Mouse (Mus musculus) lung, adult 18-20 months (tissue): ENCODE results near the gene Rnps1.
A peak's percentile ranks its signal among the peaks of the same experiment; 100 is the strongest.
"Not testable (repeated sequence)": the region's sequence is repeated elsewhere in the genome, so short reads cannot be mapped to it uniquely, and the experiment has no call there.

Experiments
- DNase-seq, 2 experiments: peaks; one replicate each; pipeline ENCODE4 v3.0.0; 2022; ENCODE audit warnings: mixed read lengths in 2 of 2

Gene Rnps1

DNA sequence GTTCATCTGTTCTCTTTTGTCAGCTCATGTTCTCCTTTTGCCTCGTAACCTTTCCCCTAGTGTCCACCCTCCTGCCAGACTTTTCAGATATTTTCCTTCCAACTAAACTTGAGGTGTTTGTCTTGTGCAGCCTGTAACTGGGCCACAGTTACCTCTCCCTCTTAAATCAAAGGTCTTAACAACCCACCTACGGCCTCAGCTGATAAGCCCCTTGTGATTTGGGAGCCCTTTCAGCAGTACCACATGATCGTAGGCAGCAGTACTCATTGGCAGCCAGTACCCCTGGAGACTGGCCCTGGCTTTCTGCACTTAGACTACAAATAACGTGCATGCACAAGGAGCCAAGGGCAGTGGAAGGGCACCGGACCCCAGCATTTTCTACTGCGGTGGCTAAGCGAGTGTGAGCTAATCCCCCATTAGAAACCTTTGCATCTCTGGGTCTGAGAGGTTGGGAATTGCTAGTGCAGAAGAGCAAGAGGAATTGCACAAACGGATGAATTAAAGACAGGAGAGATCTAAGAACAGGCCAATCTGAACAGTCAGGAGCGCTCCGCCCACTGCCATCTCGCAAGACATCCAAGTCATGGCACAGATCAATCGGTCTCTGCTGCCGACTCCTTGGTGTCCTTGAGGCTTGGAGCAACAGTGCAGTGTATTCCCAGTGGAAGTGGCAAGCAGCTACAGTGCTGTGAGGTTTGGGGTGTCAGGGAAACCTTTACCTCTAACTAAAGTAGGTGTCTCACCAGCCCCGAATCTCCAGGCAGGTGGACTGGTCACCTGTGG, 15.0 kb downstream of the Rnps1 start:
- no peak for DNase-seq

GRCm38 (mm10) chr17:24437016-24437415, 22.7 kb downstream of the Rnps1 start:
- DNase-seq: no peak

- DNase-seq: no peak
These were observed 26.0 kb downstream of the Rnps1 start for GRCm38 (mm10) chr17:24440377-24440776.

DNA sequence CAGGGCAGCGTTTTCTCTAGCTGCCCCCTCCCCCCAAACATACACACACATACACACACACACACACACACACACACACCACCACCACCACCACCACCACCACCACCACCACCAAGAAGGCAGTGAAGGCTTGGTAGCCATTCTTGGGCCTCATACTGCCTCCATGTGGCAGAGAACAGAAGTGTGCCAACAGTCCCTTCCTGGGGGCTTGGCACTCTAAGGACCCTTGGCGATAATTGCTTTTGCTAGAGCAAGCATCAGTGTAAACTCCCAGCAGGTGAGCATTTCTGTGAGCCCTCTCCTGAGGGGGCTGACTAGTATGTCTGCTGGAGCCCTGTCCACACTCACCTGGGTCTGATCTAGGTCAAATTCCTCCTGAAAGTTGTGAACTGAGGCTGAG, 26.8 kb downstream of the Rnps1 start:
- DNase-seq: no peak

DNA sequence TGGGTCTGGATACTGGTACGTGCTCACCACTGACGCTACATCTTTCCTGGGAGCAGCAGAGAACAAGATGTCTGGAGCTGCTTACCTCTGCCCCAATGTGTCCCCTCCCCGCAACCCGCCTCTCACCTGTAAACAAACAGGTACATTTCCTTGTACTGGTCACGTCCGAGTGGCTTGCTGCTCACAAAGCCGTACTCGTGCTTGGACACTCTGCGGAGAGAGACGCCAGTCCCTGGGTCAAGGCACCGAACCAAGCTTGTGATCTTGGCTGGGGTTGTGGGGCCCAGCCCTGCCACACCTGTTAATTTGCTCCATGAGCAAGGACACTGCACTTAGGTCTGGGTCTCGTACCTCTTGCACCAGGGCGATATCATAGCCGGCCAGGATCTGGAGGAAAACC, 27.7 kb downstream of the Rnps1 start:
- peak in 1 of 2 experiments; percentile 25 for DNase-seq

DNA sequence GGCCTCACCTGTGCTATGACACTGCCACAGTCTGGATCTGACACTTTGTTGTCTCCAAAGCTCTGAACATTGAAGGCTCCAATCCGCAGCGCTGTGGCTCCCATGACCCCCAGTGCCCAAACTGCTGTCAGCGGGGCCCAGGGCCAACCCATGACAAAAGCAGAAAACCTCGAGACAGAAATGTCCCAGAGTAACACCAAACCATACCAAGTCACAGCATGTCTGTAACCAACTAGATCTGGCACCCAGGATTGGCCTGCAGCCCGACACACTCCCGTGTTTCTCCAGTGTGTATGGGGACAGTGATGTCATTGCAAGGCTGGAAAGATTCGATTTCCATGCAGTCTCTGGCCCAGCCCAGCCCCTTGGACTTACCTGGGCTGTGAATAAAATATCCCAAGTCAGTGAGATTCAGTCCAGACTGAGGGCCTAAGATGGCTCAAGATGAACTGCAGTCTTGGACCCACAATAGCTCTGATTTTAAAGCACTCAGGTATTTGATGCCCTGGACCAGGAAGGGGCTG, 28.3 kb downstream of the Rnps1 start, which contains the start of gene Dnase1l2:
Gene Dnase1l2, minus strand, starts transcription at position 474 of the 524 bp plus-strand sequence.
- no peak for DNase-seq

- DNase-seq: no peak
These were observed 29.0 kb downstream of the Rnps1 start for GRCm38 (mm10) chr17:24443409-24443808.

DNA sequence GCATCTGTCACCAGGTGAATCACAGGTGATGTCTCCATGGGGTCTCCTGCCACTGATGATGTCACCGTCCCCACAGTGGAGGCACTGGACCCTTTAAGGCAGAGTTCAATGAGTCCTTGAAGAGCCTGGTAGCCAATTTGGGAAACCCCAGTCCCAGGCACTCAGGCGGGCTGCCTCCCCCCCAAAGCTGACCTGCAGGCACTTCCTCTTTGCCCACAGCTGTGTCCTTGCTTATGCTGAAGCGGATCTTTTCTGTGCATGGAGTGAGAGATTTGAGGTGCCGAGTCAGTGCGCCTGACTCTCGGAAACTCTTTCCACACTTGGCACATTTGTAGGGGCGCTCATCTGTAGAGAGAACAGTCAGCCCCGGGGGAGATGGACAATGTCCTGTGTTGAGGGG, 32.2 kb downstream of the Rnps1 start:
- DNase-seq: no peak

DNA sequence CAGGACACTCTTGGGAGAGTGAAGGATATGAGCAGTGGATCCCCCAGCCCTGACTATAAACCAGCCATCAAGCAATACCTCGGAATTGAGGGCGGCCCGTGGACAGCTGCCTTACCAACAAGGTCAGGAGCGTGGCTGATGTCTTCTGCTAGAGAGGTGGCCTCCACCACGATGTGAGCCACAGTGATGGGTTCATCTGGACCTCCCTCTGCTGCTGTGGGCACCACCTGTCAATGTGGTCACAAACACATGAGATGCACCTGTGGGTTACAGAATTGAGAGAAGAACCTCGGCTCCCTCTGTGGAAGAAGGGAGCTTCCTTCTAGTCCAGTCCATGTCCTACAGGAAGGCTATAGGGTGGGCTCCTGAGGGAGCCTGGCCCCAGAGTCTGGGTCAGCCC, 35.1 kb downstream of the Rnps1 start:
- DNase-seq: no peak

GRCm38 (mm10) chr17:24451220-24451619, 36.9 kb downstream of the Rnps1 start:
- DNase-seq: no peak

DNA sequence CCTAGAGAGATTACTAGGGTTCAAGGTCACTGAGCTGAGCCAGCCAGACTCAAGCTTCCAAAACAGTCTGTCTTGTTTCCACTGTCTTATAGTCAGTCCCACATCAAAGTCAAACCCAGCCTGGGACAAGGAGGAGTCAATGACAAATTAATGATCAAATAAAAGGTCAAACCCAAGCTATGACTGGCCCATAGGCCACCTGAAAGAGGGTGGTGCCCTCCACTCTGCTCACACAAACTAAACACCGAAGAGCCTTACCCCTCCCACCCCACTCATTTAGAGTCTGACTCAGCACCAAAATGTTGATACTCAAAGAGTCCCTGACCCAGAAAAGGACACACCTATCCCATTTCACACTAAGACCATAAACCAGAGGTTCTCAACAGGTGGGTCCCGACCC, 39.0 kb downstream of the Rnps1 start:
- DNase-seq: no peak

- no peak for DNase-seq
These were observed 39.9 kb downstream of the Rnps1 start for GRCm38 (mm10) chr17:24454218-24454755.

- peak; percentile 99 to 100 for DNase-seq
These were observed 40.6 kb downstream of the Rnps1 start for GRCm38 (mm10) chr17:24454756-24455522.

DNA sequence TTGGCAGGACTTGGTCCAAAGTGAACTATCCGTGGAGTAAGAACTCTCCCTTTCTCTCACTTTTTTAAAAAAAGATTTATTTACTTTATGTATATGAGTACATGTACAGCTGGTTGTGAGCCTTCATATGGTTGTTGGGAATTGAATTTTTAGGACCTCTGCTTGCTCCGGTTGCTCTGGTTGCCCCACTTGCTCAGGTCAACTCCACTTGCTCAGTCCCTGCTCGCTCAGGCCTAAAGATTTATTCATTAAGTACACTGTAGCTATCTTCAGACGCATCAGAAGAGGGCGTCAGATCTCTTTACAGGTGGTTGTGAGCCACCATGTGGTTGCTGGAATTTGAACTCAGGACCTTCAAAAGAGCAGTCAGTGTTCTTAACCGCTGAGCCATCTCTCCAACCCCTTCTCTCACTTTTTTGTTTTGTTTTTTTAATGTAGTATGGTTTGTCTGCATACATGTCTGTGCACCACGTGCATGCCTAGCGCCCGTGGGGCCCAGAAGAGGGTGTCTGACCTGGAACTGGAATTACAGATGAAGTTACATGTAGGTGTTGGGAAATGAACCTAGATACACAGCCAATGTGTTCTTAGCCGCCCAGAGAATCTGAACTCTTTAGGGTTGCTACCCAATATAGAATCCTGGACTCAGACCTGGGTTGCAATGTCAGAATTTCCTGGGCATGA, 41.3 kb downstream of the Rnps1 start:
- not testable (repeated sequence) for DNase-seq

DNA sequence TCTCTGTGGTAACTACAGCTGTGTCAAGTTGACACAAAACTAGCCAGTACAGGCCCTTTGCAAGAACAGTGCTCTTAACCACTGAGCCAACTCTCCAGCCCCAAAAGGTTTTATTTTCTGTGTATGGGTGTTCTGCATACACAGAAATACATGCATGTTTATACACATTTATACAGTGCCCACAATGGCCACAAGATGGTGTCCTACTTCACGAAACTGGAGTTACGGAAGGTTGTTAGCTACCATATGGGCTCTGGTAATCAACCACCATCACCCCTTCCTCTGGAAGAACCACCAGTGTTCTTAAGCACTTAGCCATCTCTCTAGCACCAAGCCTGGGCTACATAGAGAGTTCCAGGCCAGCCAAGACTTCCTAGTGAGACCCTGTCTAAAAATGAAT, 47.2 kb downstream of the Rnps1 start:
- DNase-seq: no peak

DNA sequence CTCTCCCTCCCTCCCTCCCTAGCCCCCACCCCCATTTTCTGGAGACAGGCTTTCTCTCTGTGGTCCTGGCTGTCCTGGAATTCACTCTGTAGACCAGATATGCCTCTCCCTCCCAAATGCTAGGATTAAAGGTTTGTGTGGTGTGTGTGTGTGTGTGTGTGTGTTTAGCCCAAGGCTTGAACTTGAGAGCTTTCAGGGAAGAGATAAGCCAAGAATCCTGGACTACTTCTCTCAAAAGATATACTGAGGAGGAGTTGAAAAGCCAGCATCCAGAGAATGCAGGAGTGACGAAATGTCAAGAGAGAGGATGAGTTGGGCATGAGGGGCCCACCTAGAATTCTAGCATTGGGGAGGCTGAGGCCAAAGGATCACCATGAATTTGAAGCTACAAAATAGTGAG, 48.6 kb downstream of the Rnps1 start:
- DNase-seq: no peak

GRCm38 (mm10) chr17:24463374-24464133, 49.2 kb downstream of the Rnps1 start:
- DNase-seq: no peak

DNA sequence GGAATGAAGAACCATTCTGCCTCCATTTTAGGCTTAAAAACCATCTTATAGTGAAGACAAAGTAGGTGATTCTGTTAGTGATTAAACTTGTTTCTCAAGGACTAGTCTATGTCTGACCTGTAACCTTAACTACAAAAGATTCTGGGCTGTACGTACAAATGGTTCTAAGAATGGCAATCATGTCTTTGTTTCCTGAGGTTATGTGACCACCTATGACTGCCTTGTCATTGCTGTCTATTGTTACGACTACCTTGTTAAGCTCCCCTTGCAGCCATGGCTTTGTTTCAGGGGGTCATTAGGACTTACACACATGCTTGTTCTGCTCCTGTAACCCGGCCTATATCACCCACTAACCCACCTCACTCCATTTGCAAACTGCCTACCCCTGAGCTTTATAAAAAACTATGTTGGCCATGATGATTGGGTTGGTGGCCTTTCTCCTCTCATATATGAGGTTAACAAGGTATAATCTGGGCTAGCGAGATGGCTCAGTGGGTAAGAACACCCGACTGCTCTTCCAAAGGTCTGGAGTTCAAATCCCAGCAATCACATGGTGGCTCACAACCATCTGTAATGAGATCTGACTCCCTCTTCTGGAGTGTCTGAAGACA, 54.4 kb downstream of the Rnps1 start:
- DNase-seq: no peak

- no peak for DNase-seq
These were observed 55.1 kb downstream of the Rnps1 start for GRCm38 (mm10) chr17:24469336-24469909.

DNA sequence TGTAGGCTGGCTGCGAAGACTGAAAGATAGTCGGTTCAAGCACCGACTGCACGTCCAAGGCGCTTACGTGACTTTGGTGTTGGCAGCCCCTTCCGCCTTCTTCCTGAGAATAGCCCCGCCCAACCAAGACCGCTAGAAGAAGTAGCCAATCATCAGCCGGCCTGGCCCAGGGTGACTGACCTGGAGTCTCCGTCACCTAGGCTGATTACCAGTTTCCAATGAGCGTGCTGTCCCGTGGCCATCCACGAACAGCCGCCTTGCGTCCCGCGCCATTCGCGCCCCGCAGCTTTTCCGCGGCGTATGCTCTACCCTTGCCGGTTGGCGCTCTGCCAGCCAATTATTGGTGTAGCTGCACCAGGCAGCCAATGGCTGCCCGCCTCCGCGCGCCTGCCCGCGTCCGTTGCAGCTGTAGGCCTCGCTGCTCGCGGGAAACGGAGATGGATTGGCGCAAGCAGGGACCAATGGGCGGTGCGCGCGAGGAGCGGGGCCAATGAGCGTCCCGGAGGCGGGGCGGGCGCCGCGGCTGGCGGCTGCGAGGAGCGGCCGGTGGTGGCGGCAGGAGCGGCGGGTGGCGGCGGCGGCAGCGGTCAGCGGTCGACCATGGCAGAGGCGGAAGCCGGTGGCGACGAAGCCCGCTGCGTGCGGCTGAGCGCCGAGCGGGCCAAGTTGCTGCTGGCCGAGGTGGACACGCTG, 55.7 kb downstream of the Rnps1 start, which contains the start of the genes E4f1 and Pgp:
Gene E4f1, minus strand, starts transcription at position 404 of the 693 bp plus-strand sequence.
Gene Pgp, plus strand, starts transcription at position 483 of the 693 bp plus-strand sequence.
- DNase-seq: peak; percentile 98 to 99
